Mouse (Mus musculus): ENCODE results near the gene Cmpk1. TPM values are rescaled to one million over a fixed set of nuclear protein-coding genes. Genes with fewer than 3 reads are reported as not detected.

Gene Cmpk1
- polyA plus RNA-seq, 1 experiment, result 9.0 TPM

GRCm38 (mm10) chr4:114959533-114959932 lies 27.5 kb downstream of the Cmpk1 start:
- Histone ChIP-seq H3K4me1 (ENCODE audit: control insufficient read depth, insufficient read depth, insufficient read length) (no peaks in the 10 kb centered on the region), H3K27ac (ENCODE audit: insufficient read depth, low read length) (no peak overlapping the region), H3K27me3 (ENCODE audit: control insufficient read depth, insufficient read depth, low read length) (no peaks in the 10 kb centered on the region), H3K4me3 (ENCODE audit: extremely low read depth, insufficient read depth, insufficient read length) (no peak overlapping the region), H3K36me3 (ENCODE audit: control insufficient read depth, insufficient read depth, low read length) (peaks cover 11% of the 10 kb centered on the region)
- no peak for TF ChIP-seq POLR2A (IDR thresholded peaks at IDR 0.05; ENCODE audit: low read depth, low read length)
- TF ChIP-seq CTCF (IDR thresholded peaks at IDR 0.05; ENCODE audit: extremely low read depth, insufficient read depth, insufficient read length, insufficient replicate concordance), result no peak
- DNase-seq (ENCODE audit: low read depth in 1 of 2, low spot score in 2 of 2), result no peak
- whole genome bisulfite sequencing, result 93% methylated on average over 2 of the region's 2 CpGs

GRCm38 (mm10) chr4:114958786-114959185 lies 28.3 kb downstream of the Cmpk1 start:
- Histone ChIP-seq H3K36me3 (ENCODE audit: control insufficient read depth, insufficient read depth, low read length) (peaks cover 9% of the 10 kb centered on the region), H3K27ac (ENCODE audit: insufficient read depth, low read length) (no peak overlapping the region), H3K4me3 (ENCODE audit: extremely low read depth, insufficient read depth, insufficient read length) (no peak overlapping the region), H3K4me1 (ENCODE audit: control insufficient read depth, insufficient read depth, insufficient read length) (no peaks in the 10 kb centered on the region), H3K27me3 (ENCODE audit: control insufficient read depth, insufficient read depth, low read length) (no peaks in the 10 kb centered on the region)
- 92% methylated on average over 4 of the region's 4 CpGs for whole genome bisulfite sequencing
- TF ChIP-seq CTCF (IDR thresholded peaks at IDR 0.05; ENCODE audit: extremely low read depth, insufficient read depth, insufficient read length, insufficient replicate concordance) (no peak), POLR2A (IDR thresholded peaks at IDR 0.05; ENCODE audit: low read depth, low read length) (no peak)
- DNase-seq (ENCODE audit: low read depth in 1 of 2, low spot score in 2 of 2), result no peak

- no peak for DNase-seq (ENCODE audit: low read depth in 1 of 2, low spot score in 2 of 2)
- Histone ChIP-seq H3K4me3 (ENCODE audit: extremely low read depth, insufficient read depth, insufficient read length) (no peak overlapping the region), H3K27ac (ENCODE audit: insufficient read depth, low read length) (no peak overlapping the region), H3K36me3 (ENCODE audit: control insufficient read depth, insufficient read depth, low read length) (peaks cover 9% of the 10 kb centered on the region), H3K27me3 (ENCODE audit: control insufficient read depth, insufficient read depth, low read length) (no peaks in the 10 kb centered on the region), H3K4me1 (ENCODE audit: control insufficient read depth, insufficient read depth, insufficient read length) (no peaks in the 10 kb centered on the region)
- TF ChIP-seq POLR2A (IDR thresholded peaks at IDR 0.05; ENCODE audit: low read depth, low read length) (no peak), CTCF (IDR thresholded peaks at IDR 0.05; ENCODE audit: extremely low read depth, insufficient read depth, insufficient read length, insufficient replicate concordance) (no peak)
- 82% methylated on average over 2 of the region's 2 CpGs for WGBS
Observed at GRCm38 (mm10) chr4:114958231-114958630, 28.8 kb downstream of the Cmpk1 start.

- DNase-seq (ENCODE audit: low read depth in 1 of 2, low spot score in 2 of 2), result no peak
- H3K36me3 ChIP-seq (ENCODE audit: control insufficient read depth, insufficient read depth, low read length), result peaks cover 5% of the 10 kb centered on the region
- TF ChIP-seq CTCF (IDR thresholded peaks at IDR 0.05; ENCODE audit: extremely low read depth, insufficient read depth, insufficient read length, insufficient replicate concordance) (no peak), POLR2A (IDR thresholded peaks at IDR 0.05; ENCODE audit: low read depth, low read length) (no peak)
Observed at GRCm38 (mm10) chr4:114957403-114957802, 29.6 kb downstream of the Cmpk1 start.

GRCm38 (mm10) chr4:114953172-114953571 lies 33.9 kb downstream of the Cmpk1 start:
- DNase-seq (ENCODE audit: low read depth in 1 of 2, low spot score in 2 of 2), result no peak
- TF ChIP-seq CTCF (IDR thresholded peaks at IDR 0.05; ENCODE audit: extremely low read depth, insufficient read depth, insufficient read length, insufficient replicate concordance) (no peak), POLR2A (IDR thresholded peaks at IDR 0.05; ENCODE audit: low read depth, low read length) (no peak)

More at GRCm38 (mm10) chr4:114957403-114957802, 29.6 kb downstream of the Cmpk1 start:
- Histone ChIP-seq H3K4me3 (ENCODE audit: extremely low read depth, insufficient read depth, insufficient read length) (no peak overlapping the region), H3K27me3 (ENCODE audit: control insufficient read depth, insufficient read depth, low read length) (no peaks in the 10 kb centered on the region), H3K27ac (ENCODE audit: insufficient read depth, low read length) (no peak overlapping the region), H3K4me1 (ENCODE audit: control insufficient read depth, insufficient read depth, insufficient read length) (no peaks in the 10 kb centered on the region)

GRCm38 (mm10) chr4:114947852-114948481 lies 39.1 kb downstream of the Cmpk1 start:
- DNase-seq (ENCODE audit: low read depth in 1 of 2, low spot score in 2 of 2), result no peak
- Histone ChIP-seq H3K27ac (ENCODE audit: insufficient read depth, low read length) (no peak overlapping the region), H3K4me1 (ENCODE audit: control insufficient read depth, insufficient read depth, insufficient read length) (no peaks in the 10 kb centered on the region), H3K36me3 (ENCODE audit: control insufficient read depth, insufficient read depth, low read length) (no peaks in the 10 kb centered on the region), H3K4me3 (ENCODE audit: extremely low read depth, insufficient read depth, insufficient read length) (no peak overlapping the region), H3K27me3 (ENCODE audit: control insufficient read depth, insufficient read depth, low read length) (no peaks in the 10 kb centered on the region)
- TF ChIP-seq CTCF (IDR thresholded peaks at IDR 0.05; ENCODE audit: extremely low read depth, insufficient read depth, insufficient read length, insufficient replicate concordance), result no peak
- TF ChIP-seq POLR2A (IDR thresholded peaks at IDR 0.05; ENCODE audit: low read depth, low read length), result no peak
- WGBS, result 69% methylated on average over 7 of the region's 7 CpGs

More at GRCm38 (mm10) chr4:114953172-114953571, 33.9 kb downstream of the Cmpk1 start:
- Histone ChIP-seq H3K4me3 (ENCODE audit: extremely low read depth, insufficient read depth, insufficient read length) (no peak overlapping the region), H3K27me3 (ENCODE audit: control insufficient read depth, insufficient read depth, low read length) (no peaks in the 10 kb centered on the region), H3K27ac (ENCODE audit: insufficient read depth, low read length) (no peak overlapping the region), H3K36me3 (ENCODE audit: control insufficient read depth, insufficient read depth, low read length) (no peaks in the 10 kb centered on the region; the same call in 1 of the 2 replicates), H3K4me1 (ENCODE audit: control insufficient read depth, insufficient read depth, insufficient read length) (no peaks in the 10 kb centered on the region)
- WGBS, result 86% methylated on average over 3 of the region's 3 CpGs

GRCm38 (mm10) chr4:114947395-114947794 lies 39.6 kb downstream of the Cmpk1 start:
- TF ChIP-seq POLR2A (IDR thresholded peaks at IDR 0.05; ENCODE audit: low read depth, low read length), result no peak; the same call in 1 of the 2 replicates
- TF ChIP-seq CTCF (IDR thresholded peaks at IDR 0.05; ENCODE audit: extremely low read depth, insufficient read depth, insufficient read length, insufficient replicate concordance), result peak; percentile 72; the same call in 1 of the 2 replicates
- Histone ChIP-seq H3K36me3 (ENCODE audit: control insufficient read depth, insufficient read depth, low read length) (no peaks in the 10 kb centered on the region), H3K4me1 (ENCODE audit: control insufficient read depth, insufficient read depth, insufficient read length) (no peaks in the 10 kb centered on the region), H3K4me3 (ENCODE audit: extremely low read depth, insufficient read depth, insufficient read length) (no peak overlapping the region), H3K27ac (ENCODE audit: insufficient read depth, low read length) (no peak overlapping the region), H3K27me3 (ENCODE audit: control insufficient read depth, insufficient read depth, low read length) (no peaks in the 10 kb centered on the region)
- WGBS, result 25% methylated on average over 6 of the region's 6 CpGs
- peak; percentile 19 to 74 for DNase-seq (ENCODE audit: low read depth in 1 of 2, low spot score in 2 of 2)

Data from spleen, adult 2 months (tissue).